Mouse (Mus musculus) v-Abl transformed pro-B cells (cell line): ENCODE results near the gene Krt76.

Source experiments
- in situ Hi-C, 2 experiments: fragments of 400-800 bp; cut with MboI; formaldehyde crosslinking; loops; one replicate each; pipeline ENCODE4 v1.15.1; 2025; ENCODE audit not compliant: unreplicated experiment in 2 of 2

Krt76 gene

GRCm38 (mm10) chr15:101860421-101861130, 32.1 kb downstream of the Krt76 start:
- in situ Hi-C loops: no loop called here

DNA sequence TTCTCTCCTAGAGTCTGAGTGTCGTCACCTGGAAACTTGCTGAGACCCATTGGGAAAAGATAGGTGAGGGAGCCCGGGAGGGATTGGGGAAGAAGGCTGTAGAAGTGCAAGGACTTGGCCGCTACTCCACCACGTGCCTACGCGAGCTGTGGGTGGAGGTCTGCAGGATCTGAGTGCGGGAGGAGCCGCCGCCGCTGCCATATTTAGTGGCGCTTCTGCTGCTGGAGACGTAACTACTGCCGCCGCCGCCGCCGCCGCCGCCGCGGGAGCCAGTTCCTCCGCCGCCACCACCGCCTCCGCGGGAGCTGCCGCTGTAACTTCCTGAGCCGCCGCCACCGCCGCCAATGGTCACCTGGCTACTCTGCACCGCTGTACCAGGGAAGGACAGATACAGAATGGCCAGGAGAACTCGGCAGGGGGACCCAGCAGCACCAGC, 33.0 kb downstream of the Krt76 start:
- in situ Hi-C loops: no loop called here

GRCm38 (mm10) chr15:101858673-101859425, 33.9 kb downstream of the Krt76 start:
- in situ Hi-C loops: no loop called here

DNA sequence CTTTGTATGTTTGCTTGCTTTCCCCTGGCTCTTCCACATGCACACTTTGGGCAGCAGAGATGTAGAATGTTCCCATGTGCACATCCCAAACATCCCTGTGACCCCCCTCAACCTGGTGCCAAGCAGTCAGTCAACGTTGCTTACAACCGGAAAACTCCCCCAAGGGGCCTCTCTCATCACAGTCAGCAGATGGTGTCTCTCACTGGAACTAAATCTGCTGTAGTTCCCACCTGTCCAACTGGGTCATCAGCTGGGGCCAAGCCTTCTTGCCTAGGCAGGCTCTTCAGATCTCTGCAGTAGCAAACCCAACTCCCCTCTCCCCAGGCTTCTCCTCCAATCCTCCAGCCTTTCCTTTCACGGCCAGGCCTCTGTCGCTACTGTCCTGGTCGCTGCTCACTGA, 36.0 kb downstream of the Krt76 start:
- in situ Hi-C loops: no loop called here

- in situ Hi-C loops: no loop called here
Observed at GRCm38 (mm10) chr15:101855732-101856131, 37.0 kb downstream of the Krt76 start.

- in situ Hi-C loops: no loop called here
Observed at GRCm38 (mm10) chr15:101854294-101854693, 38.4 kb downstream of the Krt76 start.

- in situ Hi-C loops: no loop called here
Observed at GRCm38 (mm10) chr15:101852571-101852970, 40.1 kb downstream of the Krt76 start.

- in situ Hi-C loops: no loop called here
Observed at GRCm38 (mm10) chr15:101850694-101851093, 42.0 kb downstream of the Krt76 start, which contains the start of gene Krt1. Gene Krt1, minus strand, starts transcription at chr15:101850794.

DNA sequence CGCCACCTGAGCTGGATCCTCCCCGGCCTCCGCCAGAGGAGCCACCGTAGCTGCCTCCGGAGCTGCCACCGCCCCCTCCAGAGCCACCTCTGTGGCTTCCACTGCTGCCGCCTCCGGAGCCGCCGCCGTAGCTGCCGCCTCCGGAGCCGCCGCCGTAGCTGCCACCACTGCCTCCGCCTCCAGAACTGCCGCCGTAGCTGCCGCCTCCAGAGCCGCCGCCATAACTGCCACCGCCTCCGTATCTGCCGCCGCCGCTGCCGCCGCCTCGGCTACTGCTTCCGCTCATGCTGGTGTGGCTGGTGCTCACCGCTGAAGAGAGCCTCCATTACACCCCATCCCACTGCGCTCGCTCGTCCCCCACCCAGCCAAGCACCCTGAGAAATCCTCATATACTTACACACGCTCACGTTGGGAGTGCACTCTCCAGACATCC, 46.7 kb downstream of the Krt76 start:
- in situ Hi-C loops: no loop called here

- in situ Hi-C loops: no loop called here
Observed at GRCm38 (mm10) chr15:101843192-101843591, 49.5 kb downstream of the Krt76 start.

DNA sequence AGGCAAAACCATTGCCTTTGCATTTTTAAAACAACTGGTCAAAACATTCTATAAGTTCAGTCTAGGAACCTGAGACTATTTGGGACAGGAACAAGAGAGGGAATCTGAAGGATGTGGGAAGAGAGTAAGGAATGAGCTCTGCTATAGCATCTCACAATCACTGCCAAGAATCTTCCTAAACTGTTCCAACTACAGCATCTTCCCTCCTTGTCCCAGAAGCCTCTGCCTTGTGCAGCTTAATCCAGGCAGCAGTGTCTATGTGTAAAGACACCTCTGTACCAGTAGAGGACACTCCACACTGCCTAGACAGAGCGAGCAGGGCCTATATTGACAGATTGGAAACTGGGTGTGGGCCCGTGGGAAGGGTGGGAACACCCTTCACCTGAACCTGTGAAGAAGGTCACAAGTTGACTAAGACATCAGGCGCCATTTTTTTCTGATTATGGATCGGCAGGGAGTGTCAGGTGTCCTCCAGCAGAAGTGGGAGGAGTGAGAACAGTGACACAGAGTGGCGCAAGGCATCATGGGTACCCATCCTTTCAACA, 57.9 kb downstream of the Krt76 start:
- in situ Hi-C loops: no loop called here
